Mouse (Mus musculus) adrenal gland, postnatal 4 days (tissue): ENCODE data around the gene St3gal3. TPM values are rescaled to one million over a fixed set of nuclear protein-coding genes. Genes with fewer than 3 reads are reported as not detected.

Experiments
- DNase-seq, 2 experiments: peaks; one replicate each; pipeline ENCODE4 v3.0.0; 2021 to 2022; ENCODE audit warnings: low spot score in 2 of 2, mixed read lengths in 2 of 2
- long read RNA-seq, 2 experiments: library from polyadenylated mRNA; stranded (forward); transcript quantifications; one replicate each; pipeline ENCODE4 v2.0.0; 2021
- total RNA-seq, 2 experiments: library from RNA; stranded (reverse); gene quantifications; 2 replicates each; pipeline ENCODE4 v1.2.3; 2021

The St3gal3 gene
- 10 to 100 TPM; 21.8 to 26.4 TPM for total RNA-seq
- long read RNA-seq, experiment 1, partial matches to known transcripts: 4 of 8 reads
- long read RNA-seq, experiment 1, other reads (novel, unspliced or antisense): 2 of 8 reads
- long read RNA-seq, experiment 2, transcript St3gal3-201 (12 exons, 2,549 nt): major isoform, 9 of 31 reads
- long read RNA-seq, experiment 2, partial matches to known transcripts: 4 of 31 reads
- long read RNA-seq, experiment 2, other reads (novel, unspliced or antisense): 15 of 31 reads

- peak; percentile 95 for DNase-seq
These were observed at the start of gene St3gal3 for GRCm38 (mm10) chr4:118134485-118135365. Gene St3gal3 (minus strand): TSS chr4:118134914.

GRCm38 (mm10) chr4:118180301-118181080, 45.8 kb upstream of the St3gal3 start:
- DNase-seq: no peak

GRCm38 (mm10) chr4:118179467-118180300, 45.0 kb upstream of the St3gal3 start, which contains the start of gene Kdm4a:
Gene Kdm4a (minus strand): TSS chr4:118180043.
- DNase-seq: peak; percentile 69 to 80

GRCm38 (mm10) chr4:118178952-118179466, 44.3 kb upstream of the St3gal3 start:
- no peak for DNase-seq

GRCm38 (mm10) chr4:118172461-118172860, 37.7 kb upstream of the St3gal3 start:
- no peak for DNase-seq

- no peak for DNase-seq
These were observed 36.3 kb upstream of the St3gal3 start for GRCm38 (mm10) chr4:118171006-118171405.

- no peak for DNase-seq
These were observed 27.4 kb upstream of the St3gal3 start for GRCm38 (mm10) chr4:118162123-118162522.

- DNase-seq: no peak
These were observed 23.0 kb upstream of the St3gal3 start for GRCm38 (mm10) chr4:118157666-118158065.

- no peak for DNase-seq
These were observed 21.8 kb upstream of the St3gal3 start for GRCm38 (mm10) chr4:118156559-118156958.

- no peak for DNase-seq
These were observed 20.2 kb upstream of the St3gal3 start for GRCm38 (mm10) chr4:118154889-118155288.

GRCm38 (mm10) chr4:118152020-118152785, 17.5 kb upstream of the St3gal3 start:
- DNase-seq: no peak

- DNase-seq: no peak
These were observed 16.1 kb upstream of the St3gal3 start for GRCm38 (mm10) chr4:118150804-118151203.

GRCm38 (mm10) chr4:118149956-118150680, 15.4 kb upstream of the St3gal3 start:
- no peak for DNase-seq

GRCm38 (mm10) chr4:118149055-118149576, 14.4 kb upstream of the St3gal3 start:
- DNase-seq: no peak

GRCm38 (mm10) chr4:118148317-118148687, 13.6 kb upstream of the St3gal3 start:
- no peak for DNase-seq

- DNase-seq: no peak
These were observed 13.0 kb upstream of the St3gal3 start for GRCm38 (mm10) chr4:118147547-118148316.

- DNase-seq: no peak
These were observed 12.4 kb upstream of the St3gal3 start for GRCm38 (mm10) chr4:118147090-118147489.

- DNase-seq: no peak
These were observed 9.6 kb upstream of the St3gal3 start for GRCm38 (mm10) chr4:118144324-118144723.
